Mouse (Mus musculus) olfactory bulb, adult 2 months (tissue): Measurements from ENCODE around the gene Lrrc28.

Source experiments
- CTCF ChIP-seq: fragments of 200-500 bp; IDR thresholded peaks from 2 replicates; pipeline ENCODE4 v1.5.1; 2012; ENCODE audit warnings: low read depth, mild to moderate bottlenecking, low read length, moderate library complexity; ENCODE audit not compliant: insufficient read depth
- POLR2A ChIP-seq: fragments of 200-500 bp; IDR thresholded peaks from 2 replicates; pipeline ENCODE4 v1.6.1; 2012; ENCODE audit warnings: mild to moderate bottlenecking, low read depth, low read length, moderate library complexity; ENCODE audit not compliant: insufficient read depth

DNA sequence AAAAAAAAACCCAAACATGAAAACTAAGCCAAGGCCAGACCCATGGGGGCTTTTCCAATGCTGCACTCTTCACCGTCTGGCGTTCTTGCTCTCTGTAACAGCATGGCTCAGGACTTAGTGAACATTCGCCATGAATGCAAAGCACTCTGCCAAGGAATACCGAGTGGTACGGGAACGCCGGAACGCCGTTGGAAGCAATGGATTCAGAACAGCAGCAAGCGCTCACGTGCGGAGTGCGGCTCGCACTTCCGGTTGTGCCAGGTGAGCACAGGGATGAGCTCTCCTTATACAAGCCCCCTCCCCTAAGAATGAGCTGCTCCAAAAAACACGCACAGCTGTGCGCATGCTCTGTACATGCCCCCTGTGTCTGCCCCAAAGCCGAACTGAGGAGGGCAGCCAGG, 116.2 kb downstream of the Lrrc28 start:
- TF ChIP-seq CTCF, result no peak
- no peak for TF ChIP-seq POLR2A
